Mouse (Mus musculus): ENCODE results near the gene Cetn2.

GRCm38 (mm10) chrX:72921391-72921790 is 3.2 kb upstream of the Cetn2 start:
- TF ChIP-seq CTCF (IDR thresholded peaks at IDR 0.05; ENCODE audit: low read depth, low read length): no peak
- TF ChIP-seq GATA1 (IDR thresholded peaks at IDR 0.05; ENCODE audit: borderline replicate concordance, low read length): no peak

Data from G1E (cell line).